Mouse (Mus musculus): ENCODE data around the gene Cpeb1.
"Not testable (repeated sequence)": the region's sequence is repeated elsewhere in the genome, so short reads cannot be mapped to it uniquely, and the experiment has no call there.

Gene Cpeb1

DNA sequence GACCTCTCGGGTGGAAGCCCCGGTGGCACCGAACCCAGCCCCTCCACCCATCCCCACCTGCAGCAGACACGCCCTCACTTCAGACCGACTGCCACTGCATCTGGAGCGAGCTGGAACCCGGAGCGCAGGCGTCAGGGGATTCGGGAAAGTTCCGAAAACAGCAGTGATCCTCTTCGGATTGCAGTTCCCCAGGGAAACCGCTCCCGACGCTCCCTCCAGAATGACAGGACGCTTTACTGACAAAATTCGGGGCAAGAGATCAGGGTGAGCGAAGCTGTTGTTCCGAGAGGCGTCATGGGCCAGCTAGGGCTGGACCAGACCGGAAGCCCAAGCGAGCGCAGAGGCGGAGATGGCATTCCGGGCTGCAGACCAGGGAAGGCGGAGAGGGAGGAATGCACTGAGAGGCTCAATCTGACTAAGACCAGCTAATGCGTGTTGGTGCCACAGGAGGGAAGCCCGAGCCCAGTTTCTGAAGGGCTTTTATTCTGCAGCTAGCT lies at the start of gene Cpeb1:
TSS of gene Cpeb1 (minus strand) at position 311 of the 497 bp plus-strand sequence.
- DNase-seq = peak; percentile 26

DNA sequence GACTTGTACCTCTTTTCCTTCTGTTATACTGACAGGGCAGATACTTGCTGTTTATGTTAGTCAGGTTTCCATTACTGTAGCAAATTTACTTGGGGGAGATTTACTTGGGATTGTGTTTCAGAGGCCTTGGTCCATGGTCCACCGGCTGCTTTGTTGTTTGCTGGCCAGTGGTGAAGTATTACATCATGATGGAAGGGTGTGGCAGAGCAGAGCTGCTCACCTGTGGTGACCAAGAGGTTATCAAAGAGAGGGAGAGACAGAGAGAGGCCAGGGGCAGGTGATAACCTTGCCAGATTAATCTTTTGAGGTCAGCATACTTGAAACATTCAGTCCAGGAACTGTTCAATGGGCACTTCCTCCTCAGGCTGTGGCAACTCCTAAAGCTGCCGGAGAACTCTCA lies 45.8 kb upstream of the Cpeb1 start:
- no peak for DNase-seq

DNA sequence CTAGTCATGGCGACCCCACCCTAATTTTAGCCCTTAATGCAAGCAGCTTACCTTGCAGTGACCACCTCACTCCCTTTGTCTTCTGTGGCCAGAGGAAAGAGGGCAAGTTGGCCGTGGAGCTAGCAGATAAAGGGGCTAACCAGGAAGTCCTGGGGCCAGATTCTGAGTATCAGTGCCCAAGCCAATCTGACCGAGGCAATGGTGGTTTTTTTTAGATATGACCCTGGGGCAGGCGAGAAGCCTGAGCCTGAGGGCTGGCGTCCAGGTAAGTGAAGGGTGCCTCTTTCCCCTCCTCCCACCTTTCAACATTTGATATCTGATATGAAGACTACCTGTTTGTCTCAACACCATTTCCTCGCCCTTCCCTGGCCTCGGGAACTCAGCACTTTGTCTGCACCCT lies 42.9 kb upstream of the Cpeb1 start, which contains the start of gene BC048679:
TSS of gene BC048679 (minus strand) at position 101 of the 400 bp plus-strand sequence.
- DNase-seq = no peak

DNA sequence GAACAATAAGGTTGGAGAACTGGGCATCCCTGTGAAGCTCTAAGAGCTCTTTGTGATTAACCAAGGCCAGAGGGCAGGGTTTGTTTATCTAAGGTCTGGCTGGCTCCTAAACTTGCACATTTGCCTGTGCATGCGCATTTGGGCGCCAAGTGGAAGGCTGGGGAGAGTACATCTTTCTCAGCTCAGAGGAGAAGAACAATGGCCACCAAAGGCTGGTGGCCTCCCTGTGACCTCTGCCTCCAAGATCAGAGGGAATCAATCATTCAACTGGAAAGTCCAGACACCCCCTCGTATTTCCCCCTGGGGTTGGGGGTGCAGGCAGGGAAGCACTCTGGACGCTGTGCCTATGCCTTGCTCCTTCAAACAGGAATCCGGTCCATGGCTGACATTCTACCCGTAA lies 41.9 kb upstream of the Cpeb1 start:
- DNase-seq = no peak

DNA sequence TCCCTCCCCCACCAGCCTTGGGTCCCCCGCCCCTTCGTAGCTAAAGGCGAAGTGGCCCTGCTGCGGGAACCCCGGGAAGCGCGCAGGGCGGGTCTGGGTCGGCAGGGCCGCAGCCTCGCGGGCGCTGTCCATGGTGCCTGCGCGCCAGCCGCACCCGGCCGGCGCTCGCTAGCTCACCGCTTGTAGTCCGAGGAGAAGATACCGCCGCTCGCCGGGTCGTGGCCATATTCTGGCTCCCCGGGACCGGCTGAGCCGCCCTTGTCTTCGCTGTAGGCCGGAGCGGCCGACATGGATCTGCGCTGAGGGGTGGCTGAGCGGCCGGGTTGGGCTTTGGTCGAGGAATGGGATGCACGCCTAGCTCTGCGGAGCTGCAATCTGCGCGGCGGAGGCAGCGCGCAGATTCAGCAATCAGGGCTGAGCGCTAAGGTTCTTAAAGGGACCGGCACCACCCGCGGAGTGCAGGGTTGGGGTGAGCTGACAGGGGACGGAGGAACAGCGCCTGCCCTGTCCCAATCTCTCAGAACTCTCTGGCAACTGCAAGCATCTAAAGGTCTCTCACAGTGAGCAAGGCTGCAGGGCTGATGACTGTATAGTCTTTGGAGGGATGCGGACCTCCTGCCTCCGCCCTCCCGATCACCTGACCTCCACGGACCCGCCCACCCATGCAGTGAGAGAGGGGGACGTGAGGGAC lies 38.2 kb upstream of the Cpeb1 start, which contains the start of gene Ap3b2:
TSS of gene Ap3b2 (minus strand) at position 595 of the 691 bp plus-strand sequence.
- DNase-seq = peak; percentile 77

DNA sequence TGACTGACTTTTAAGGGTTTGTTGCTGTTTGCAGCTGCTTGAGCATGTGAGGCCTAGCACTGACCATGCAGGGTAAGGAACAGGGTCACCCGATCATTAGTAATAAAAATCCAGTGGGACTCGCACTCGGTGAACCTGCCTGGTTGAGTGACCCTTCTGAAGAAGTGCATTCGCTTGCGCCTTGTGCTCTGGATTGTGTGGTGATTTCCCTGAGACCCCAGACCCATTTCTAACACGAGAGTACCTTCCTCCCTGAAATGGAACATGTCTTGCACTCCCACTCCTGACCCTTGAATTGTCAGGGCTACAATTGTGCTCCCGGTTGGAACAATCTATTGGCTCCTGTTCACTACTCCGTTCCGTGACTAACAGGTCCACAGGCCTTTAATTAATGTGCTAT lies 37.4 kb upstream of the Cpeb1 start:
- no peak for DNase-seq

DNA sequence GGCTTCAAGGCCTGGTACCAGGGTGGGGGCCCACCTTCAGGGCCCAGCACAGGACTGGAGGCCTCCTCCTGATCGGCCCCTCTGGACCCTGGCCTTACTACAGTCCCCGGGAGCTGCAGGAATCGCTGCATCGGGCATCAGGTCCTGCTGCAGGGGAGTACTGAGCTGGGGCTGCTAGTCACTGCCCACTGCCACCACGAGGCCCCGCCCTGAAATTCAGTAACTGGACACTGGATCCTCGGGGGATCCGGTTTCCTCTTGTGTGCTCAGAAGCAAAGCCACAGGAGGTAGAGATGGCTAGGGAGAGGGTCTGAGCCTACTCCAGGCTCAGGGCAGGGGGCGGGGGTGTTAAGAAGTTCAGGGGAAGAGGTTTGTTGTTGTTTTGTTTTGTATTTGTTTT lies 34.4 kb upstream of the Cpeb1 start:
- DNase-seq = no peak

DNA sequence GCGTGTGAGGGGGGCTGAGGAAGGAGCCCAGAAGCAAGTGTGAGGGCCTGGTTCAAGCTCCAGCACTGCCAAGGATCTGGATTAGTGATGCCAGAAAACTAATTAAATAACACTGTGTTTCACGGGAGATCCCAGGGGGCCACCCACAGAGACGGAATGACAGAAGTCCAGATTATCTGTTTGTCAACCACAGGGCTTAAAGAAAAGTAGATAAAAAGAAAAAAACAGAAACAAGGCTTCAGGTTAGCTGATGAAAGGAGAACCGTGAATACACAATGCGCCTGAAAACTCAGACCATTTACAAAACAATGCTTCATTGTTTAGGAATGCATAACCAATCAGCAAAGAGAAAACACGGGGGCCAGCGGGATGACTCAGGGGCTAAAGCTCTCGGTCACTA lies 25.5 kb upstream of the Cpeb1 start:
- no peak for DNase-seq

DNA sequence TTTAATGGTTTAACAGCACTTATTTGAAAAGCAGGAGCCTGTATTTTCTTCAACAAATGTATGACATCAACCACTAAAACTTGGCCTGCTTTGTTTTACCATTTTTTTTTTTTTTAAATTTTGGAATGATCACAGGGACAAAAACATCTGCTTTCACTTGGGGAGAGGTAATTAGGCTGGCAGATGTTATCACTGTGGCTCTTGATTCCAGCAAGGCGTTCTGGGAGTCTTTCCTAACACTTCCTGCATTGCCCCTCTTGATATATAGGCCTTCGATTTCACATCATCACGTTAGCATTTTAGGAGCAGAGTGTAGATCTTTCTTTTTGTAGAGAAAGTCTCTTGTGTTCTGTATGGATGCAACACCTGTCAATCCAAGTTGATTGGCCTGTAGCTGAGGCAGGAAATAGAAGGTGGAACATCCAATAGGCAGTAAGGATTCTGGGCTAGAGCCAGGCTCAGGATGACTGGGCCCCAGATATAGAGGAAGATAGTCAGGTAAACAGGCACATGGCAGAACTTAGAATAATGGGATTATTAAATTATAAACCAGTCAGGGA lies 24.3 kb upstream of the Cpeb1 start:
- DNase-seq = no peak

DNA sequence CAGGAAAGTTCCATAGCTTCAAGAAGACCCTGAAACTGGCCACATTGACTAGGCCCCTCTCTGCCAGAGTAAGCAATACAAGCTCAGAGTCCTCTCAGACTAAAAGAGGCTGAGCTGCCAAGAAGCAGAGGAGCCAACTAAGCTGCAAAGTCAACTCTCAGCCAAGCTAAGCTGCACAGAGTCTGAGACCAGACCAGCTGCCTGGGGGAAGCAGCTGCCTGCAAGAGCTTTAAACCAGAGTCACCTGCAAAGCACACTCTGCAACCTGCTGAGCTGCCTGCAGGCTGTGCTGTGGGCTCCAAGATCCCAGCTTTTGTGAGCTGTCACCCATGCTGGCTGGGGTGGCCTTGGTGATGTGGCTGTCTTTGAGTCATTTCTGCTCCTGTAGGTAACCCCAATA lies 23.0 kb upstream of the Cpeb1 start:
- DNase-seq = not testable (repeated sequence)

DNA sequence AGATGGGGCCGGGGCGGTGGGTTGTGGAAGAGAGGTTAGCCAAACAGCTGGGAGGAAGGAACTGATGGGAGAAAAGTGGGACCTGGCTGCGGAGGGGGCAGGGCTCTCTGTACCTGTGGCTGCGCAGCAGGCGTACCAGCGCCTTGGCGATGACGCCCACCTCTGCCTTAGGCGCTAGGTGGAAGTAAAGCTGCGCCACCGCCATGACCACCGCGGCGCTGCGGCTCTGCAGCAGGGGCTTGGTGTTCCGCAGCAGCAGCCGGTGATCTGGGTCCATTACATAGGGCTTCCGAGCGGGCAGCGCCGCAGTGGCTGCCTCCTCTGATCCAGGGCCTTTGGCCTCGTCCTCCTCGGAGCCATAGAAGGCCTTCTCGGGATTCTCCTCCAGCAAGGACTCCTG lies 21.6 kb upstream of the Cpeb1 start:
- no peak for DNase-seq

DNA sequence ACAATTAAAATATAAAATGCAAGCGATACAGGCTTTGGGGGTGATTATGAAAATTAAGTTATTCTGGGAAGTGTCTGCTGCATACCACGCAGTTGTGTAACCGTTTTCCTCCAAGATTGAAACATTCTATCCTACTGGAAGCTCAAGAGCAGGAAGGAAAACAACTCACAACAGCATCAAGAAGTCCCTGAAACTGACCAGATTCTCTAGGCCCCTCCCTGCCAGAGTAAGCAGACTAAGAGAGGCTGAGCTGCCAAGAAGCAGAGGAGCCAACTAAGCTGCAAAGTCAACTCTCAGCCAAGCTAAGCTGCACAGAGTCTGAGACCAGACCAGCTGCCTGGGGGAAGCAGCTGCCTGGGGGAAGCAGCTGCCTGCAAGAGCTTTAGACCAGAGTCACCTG lies 20.0 kb upstream of the Cpeb1 start:
- no peak for DNase-seq

DNA sequence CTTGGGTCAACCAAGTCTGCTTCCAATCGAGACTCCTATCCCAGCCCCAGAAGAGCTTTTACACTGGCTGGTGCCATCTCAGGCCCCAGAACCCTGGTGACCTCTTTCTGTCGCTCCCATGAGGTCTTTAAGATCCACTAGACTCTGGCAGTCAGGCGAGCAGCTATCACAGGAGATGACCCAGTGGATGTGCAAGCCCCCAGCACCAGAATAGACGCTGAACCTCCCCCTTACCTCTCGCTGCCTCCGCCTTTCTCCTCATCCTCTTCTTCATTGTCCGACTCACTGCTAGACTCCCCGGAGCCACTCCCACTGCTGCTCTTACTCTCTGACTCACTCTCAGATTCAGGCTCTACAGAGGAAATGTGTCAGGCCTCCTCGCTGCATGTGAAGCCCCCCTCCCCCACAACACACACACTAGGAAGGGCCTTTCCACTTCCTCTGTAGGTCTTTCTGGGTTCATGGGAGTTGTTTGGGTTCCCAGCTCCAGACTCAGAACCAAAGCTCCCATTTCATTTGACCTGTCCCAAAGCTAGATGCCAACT lies 9.7 kb upstream of the Cpeb1 start:
- DNase-seq = no peak

DNA sequence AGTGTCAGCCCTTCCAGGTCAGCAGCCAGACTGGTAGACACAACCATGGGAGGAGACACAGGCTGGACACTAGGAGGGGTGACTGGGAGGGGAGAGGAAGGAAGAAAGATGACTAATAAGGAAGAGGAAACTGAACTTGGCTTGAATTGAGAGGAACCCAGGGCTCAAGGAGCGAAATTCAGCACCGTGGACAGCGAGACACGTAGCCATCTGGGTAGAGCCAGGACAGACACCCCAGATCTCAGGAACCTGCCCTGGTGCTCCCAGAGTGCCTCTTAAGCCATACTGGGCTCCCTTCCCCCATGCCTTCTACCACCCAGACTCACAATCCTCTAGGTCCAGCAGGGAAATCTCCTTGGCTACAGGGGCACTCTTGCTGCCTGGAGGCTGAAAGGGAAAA lies 8.9 kb upstream of the Cpeb1 start:
- DNase-seq = no peak

DNA sequence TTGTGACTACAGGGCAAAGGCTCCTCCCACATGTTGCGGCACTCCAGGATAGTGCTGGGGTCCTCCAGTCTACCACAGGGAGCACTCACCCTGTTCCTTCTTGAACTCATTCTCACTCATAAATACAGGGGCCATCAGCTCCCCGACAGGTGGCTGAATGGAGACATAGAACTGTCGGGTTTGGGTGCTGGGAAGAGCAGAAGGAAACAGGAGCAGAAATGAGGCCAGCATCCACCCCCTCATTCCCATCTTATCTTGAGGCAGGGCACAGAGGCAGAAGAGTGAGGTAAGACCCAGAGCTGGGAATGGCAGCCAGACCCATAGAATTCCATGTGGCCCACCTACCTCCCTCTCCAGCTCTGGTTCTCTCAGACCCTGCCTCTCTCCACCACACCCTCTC lies 7.5 kb upstream of the Cpeb1 start:
- no peak for DNase-seq

DNA sequence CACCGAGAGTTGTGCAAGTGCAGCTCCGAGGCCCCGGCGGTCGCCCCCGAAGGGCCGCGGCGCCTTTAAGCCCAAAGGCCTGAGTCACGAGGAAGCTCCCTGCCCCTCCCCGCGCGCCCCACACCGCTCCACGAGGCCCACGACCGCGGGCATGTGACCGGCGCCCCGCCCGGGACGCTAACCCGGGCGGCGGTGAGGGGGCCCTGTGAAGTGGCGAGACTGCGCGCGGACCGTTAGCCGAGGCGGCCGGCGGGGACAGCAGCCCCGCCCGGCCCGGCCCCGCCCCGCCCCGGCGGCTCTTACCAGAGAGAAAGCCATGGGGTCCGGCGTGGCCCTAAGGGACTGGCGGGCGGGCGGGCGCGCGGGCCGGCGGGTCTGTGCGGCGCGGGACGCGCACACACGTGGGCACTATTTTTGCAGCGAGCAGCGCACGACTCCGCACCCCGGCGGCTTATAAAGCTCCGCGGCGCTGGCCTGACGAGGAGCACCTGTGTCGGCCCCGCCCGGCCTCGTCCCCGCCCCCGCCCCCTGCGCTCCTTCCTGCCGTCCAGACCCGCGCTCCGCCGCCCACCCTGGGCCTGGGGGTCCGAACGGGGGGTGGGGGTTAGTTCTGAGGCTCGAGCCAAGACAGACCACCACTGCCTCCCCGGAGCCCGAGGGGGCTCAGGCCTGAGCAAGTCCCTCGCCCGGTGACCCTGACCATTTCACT lies 780 bp downstream of the Cpeb1 start:
- peak; percentile 44 for DNase-seq

DNA sequence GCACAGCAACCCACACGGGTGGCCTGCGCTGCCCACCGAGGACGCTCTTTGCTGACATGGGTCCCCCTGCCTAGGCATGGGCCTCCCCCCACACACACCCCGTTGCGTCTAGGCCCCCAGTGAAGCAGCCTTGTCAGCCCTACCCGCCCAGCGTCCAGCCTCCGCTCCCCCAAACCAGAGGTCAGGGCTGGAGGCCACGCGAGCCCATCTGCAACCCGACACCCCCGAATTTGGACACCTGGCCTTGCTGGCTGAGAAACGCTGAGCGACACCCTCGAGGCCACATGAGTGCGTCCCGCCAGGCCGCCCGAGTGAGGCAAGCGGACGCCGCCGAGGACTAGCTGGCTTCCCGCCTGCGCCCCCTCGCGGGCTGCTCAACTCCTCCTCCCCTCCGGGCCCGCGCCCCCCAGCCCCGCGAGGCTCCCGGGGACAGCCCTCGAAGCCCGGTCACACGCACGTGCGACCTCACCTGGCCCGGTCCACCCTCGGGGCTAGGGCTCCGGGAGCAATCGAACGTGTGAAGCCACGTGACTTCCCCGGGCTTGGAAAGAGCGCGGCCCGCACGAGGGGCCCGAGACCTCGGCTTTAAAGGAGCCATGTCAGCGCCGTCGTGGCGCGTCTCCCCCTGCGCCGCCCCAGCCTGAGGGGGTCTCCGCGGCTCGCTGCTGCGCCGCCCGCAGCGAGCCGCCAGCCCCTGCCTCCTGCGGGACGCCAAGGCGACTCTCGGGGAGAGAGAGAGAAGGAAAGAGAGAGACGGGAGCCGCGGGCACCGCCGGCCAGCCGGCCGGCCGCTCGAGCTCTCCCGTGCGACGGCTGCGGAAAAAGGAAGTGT lies 1.6 kb downstream of the Cpeb1 start:
- peak; percentile 28 for DNase-seq

DNA sequence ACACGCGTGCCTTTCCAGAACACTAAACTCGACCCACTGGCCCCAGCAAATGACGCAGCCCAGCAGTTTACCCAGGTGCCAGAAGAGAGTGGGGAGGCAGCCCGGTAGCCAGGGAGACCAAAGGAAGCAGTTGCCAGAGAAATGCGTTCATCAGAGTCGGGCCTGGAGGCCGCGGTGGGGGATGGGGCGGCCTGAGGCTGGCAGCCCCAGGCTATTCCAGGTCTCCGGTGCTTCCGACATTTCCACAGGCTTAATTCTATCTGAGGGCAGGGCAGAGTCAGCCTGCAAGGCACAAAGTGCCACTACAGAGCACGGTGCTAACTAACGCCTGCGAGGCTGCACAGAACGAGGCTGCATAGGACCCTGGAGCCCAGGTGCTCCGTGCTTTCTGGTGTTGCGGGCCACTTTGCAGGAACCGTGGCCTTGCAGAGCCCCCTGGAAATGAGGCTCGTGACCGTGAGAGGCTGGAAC lies 2.3 kb downstream of the Cpeb1 start:
- no peak for DNase-seq

DNA sequence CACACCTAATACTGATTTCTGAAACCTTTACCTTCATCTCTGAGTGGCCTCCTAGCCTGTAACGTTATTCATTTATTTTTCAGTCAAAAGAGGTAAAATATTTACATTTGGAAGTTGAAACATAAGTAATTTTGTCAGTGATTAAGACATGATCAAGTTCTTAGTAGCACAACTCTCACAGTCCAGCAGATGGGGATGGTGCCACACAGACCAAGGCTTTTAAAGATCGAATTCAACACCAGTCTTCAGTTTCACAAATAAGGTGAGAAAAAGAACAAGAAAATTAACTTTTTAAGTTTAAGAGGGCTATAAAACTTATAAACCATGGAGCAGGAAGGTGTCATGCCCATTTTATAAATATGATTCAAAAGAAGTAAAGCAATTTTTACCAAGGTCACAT lies 56.3 kb downstream of the Cpeb1 start:
- DNase-seq = no peak

DNA sequence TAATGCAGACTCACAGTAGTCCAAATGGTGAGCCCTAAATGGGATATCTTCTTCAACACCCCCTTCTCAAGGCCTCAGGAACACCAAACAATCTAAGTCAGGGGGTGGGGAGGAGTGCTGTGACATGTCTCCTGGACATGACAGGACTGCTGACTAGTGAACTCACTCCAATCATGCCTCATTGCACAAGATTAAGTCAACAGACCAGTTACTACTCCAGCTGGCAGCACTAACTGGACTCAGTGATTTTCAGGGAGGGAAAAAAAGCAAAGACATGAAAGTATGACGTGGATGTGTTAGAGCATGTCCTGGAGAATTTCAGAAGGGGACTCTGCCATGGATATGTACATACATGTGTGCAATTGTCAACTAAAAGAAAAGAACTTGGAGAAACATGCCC lies 75.9 kb downstream of the Cpeb1 start:
- DNase-seq = no peak

DNA sequence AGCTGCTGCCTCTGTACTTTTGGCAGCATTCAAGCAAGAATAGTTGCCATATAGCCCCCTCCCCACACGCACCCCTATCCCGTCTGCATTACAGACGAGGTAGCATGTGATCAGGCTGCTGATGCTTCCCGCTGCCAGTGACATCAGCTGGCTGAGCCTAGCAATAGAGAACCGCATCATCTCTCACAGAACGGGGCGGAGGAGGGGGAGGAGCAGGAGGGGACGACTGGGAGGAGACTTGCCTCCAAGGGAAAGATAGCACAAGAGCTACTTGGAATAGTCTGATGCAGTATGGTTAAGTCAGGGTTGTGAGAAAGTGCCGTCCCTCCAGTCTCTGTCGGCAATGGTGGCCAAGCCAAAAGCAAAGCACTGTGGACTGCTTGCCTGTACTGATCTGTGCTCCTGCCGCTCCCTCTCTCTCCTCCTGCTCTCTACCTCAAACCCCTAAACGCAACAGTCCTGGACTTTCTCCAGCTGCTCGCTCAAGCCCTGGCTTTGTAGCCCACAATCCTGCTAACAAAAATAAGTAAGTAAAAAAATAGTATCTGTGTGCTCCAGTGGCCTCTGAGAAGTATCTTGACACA lies 82.8 kb downstream of the Cpeb1 start:
- peak; percentile 10 for DNase-seq

DNA sequence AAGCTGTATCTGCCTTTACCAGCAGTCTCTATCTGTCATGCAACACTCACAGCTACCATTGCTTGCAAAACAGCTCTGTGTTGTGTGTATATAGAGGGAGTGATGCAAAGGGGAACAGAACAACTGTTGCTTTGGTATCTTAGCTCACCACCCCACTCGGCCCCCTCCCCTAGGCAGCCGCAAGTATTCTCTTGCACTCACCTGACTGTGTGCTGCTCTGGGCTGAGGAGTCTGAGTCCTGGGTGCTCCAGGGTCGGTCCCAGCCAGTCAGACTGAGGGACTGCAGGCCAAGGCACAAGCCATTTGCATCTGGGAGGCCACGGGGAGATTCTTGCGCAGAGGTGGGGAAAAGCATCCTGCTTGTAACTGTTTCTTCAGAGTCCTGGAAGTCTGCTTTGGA lies 83.5 kb downstream of the Cpeb1 start:
- DNase-seq = no peak

Data from cerebellum, adult 11 months (tissue).